Mouse (Mus musculus): Measurements from ENCODE around the gene Cep295nl.

DNA sequence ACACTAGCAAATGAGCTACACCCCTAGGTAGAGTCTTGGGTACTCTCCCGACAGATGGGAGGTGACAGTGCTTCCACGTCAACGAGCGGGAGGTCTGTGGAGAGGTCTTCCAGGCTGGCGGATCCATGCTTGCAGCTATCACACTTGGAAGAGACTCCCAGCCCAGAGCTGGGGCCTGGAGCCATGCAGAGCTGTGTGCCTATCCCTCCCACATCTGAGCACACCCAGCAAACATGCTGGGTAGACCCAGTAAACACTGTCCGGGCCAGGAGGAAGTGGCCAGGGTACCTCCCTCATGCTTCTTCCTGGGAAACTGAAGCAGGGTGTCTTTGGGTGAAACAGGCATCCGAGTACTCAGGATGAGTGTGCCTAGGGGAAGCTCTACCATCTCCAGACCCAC is 18.2 kb upstream of the Cep295nl start:
- no peak for TF ChIP-seq CTCF (IDR thresholded peaks at IDR 0.05; ENCODE audit: extremely low read depth, insufficient read depth, low read length)
- no peak for TF ChIP-seq POLR2A (IDR thresholded peaks at IDR 0.05; ENCODE audit: extremely low read depth, insufficient read depth, low read length)
